Mouse (Mus musculus): ENCODE data around the gene Mns1.
"Not testable (repeated sequence)": the region's sequence is repeated elsewhere in the genome, so short reads cannot be mapped to it uniquely, and the experiment has no call there.

Gene Mns1

GRCm38 (mm10) chr9:72437822-72438701 is at the start of gene Mns1:
Gene Mns1, plus strand, starts transcription at chr9:72438011.
- peak; percentile 93 for DNase-seq

- no peak for DNase-seq
Observed at GRCm38 (mm10) chr9:72388934-72389333, 48.9 kb upstream of the Mns1 start.

GRCm38 (mm10) chr9:72389431-72390002 is 48.3 kb upstream of the Mns1 start:
- DNase-seq: no peak

- no peak for DNase-seq
Observed at GRCm38 (mm10) chr9:72390321-72391077, 47.3 kb upstream of the Mns1 start.

GRCm38 (mm10) chr9:72392686-72393085 is 45.1 kb upstream of the Mns1 start:
- no peak for DNase-seq

- DNase-seq: no peak
Observed at GRCm38 (mm10) chr9:72393238-72393637, 44.6 kb upstream of the Mns1 start.

- DNase-seq: no peak
Observed at GRCm38 (mm10) chr9:72393869-72394341, 43.9 kb upstream of the Mns1 start.

- no peak for DNase-seq
Observed at GRCm38 (mm10) chr9:72400121-72400520, 37.7 kb upstream of the Mns1 start.

GRCm38 (mm10) chr9:72401769-72402168 is 36.0 kb upstream of the Mns1 start:
- not testable (repeated sequence) for DNase-seq

- DNase-seq: no peak
Observed at GRCm38 (mm10) chr9:72403421-72403820, 34.4 kb upstream of the Mns1 start.

GRCm38 (mm10) chr9:72404446-72404845 is 33.4 kb upstream of the Mns1 start:
- no peak for DNase-seq

- no peak for DNase-seq
Observed at GRCm38 (mm10) chr9:72404934-72405333, 32.9 kb upstream of the Mns1 start.

GRCm38 (mm10) chr9:72405882-72406638 is 31.8 kb upstream of the Mns1 start:
- DNase-seq: no peak

- DNase-seq: peak; percentile 86
Observed at GRCm38 (mm10) chr9:72408131-72408586, 29.7 kb upstream of the Mns1 start.

- no peak for DNase-seq
Observed at GRCm38 (mm10) chr9:72409381-72410225, 28.2 kb upstream of the Mns1 start.

GRCm38 (mm10) chr9:72411746-72412145 is 26.1 kb upstream of the Mns1 start:
- no peak for DNase-seq

GRCm38 (mm10) chr9:72418443-72418842 is 19.4 kb upstream of the Mns1 start:
- no peak for DNase-seq

- DNase-seq: no peak
Observed at GRCm38 (mm10) chr9:72420490-72420889, 17.3 kb upstream of the Mns1 start.

GRCm38 (mm10) chr9:72422284-72422683 is 15.5 kb upstream of the Mns1 start:
- DNase-seq: no peak

- DNase-seq: no peak
Observed at GRCm38 (mm10) chr9:72422753-72423152, 15.1 kb upstream of the Mns1 start.

GRCm38 (mm10) chr9:72425300-72425850 is 12.4 kb upstream of the Mns1 start:
- no peak for DNase-seq

Data from right cerebral cortex, postnatal 14 days (tissue).